Mouse (Mus musculus) gastrocnemius, postnatal 4 days (tissue): ENCODE results near the gene Rapgef5. TPM values are rescaled to one million over a fixed set of nuclear protein-coding genes. Genes with fewer than 3 reads are reported as not detected.

Experiments
- DNase-seq, 2 experiments: peaks; one replicate each; pipeline ENCODE4 v3.0.0; 2021 to 2022; ENCODE audit warnings: low spot score in 2 of 2, mixed read lengths in 2 of 2
- total RNA-seq, 2 experiments: library from RNA; stranded (reverse); gene quantifications; 2 replicates each; pipeline ENCODE4 v1.2.3; 2021

Rapgef5 gene
- total RNA-seq, 2 experiments from 2014 or later, result 13.9 to 15.5 TPM

DNA sequence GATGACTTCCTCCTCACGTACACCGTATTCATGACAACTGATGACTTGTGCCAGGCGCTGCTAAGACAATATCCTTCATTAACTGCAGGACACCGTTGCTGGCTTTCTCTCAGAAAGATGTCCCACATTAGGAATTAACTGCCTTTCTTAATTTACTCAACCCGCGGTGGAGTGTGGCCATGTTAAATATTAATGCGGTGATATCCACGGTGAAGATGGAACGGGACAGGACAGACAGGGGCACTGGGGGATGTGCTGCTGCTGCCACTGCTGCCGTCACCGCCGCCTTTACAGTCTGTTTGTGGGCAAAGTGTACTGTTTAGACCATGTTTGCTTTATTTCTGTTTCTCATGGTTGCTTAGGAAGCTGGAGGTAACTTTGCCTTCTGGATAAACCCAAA is 193.0 kb downstream of the Rapgef5 start:
- no peak for DNase-seq

DNA sequence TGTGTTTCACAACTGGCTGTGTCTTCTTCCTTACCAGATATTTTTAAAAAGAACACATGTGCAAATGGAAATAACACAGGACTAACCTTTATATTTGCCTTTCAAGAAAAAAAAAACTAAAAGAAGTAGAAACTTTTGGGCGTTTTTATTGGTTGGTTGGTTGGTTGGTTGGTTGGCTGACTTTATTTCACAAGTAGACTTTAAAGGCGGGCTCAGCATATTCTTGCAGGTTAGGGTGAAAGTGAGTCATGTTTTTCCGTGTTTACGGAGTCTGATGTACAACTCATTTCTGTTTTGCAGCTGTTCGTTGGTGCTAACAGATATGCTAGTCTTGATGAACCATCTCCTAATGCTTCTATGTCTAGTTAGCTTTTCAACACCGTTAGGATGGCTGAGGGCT is 196.2 kb downstream of the Rapgef5 start:
- DNase-seq, result no peak

DNA sequence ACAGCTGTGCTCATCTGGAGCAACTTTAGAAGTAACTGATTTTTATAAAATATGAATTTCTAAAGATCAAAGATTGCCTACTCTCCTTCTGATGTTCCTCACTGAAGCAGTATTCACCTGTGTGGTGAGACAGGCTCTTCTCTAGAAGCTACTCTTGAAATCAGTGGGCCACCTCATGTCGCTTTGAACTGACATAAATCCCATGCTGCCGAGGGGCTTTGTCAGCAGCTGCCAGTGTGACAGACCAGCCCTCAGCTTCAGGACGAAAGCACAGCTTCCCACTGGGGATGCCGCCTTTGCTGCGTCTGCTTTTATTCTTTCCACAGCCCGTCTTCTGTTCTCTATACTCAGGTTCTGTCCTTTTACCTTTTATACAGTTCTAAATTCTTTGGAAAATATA is 197.3 kb downstream of the Rapgef5 start:
- DNase-seq, result no peak

DNA sequence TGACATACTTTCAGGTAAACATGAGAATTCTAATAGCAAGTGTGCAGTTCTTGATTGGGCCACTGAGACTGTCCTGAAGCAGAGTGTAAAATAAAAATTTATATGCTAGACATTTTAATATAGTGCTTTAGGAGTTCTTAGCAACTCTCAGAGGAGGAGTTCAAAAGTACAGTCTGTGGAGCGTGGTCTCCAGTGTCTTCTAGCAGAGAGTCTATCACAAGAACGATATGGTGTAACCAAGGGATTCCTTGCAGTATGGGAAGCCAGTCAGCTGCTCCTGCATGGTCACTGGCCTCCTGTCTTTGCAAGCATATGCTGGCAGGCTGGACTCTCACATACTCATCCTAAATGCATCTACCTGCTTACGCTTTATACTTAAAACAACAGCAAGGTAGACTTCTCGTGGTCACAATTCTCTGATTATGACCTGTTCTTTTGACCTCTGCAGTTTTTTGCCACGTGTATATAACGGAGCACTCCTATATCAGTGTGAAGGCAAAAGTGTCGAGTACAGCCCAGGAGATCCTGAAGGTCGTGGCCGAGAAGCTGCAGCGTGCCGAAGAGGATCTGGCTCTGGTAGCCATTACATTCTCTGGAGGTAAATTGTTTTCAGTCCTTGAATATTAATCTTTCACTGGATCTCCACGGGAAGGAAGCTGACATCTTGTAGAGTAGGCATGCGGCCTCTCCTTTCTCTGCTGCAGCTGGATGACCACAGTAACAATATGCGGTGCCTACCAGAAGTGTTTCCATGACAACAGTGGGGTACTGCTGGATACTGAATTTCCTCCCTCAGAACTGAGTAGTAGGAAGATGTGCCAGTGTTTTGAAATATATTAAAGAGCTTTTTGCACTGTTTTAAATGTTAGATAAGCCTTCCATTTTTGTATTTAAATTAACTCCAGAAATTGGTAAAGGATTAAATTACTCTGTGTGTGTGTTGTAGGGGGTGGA is 204.8 kb downstream of the Rapgef5 start:
- DNase-seq, result no peak

DNA sequence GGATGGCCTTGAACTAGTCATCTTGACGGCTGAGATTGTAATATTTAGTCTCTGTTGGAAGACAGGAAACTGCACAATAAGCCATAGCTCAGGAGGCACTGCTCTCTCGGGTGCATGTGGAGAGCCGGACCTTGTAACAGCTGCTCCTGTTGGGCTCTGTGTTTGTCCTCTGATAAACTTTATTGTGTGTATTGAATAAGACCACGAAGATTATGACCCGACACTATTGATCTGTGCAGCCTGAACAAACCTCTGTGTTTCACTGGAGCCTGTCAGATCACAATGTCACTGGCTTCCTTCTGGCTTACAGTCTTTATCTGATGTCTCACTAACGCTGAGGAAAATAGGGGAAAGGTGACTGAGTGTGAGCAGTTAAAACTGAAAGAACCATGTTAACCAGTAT is 205.5 kb downstream of the Rapgef5 start:
- no peak for DNase-seq

DNA sequence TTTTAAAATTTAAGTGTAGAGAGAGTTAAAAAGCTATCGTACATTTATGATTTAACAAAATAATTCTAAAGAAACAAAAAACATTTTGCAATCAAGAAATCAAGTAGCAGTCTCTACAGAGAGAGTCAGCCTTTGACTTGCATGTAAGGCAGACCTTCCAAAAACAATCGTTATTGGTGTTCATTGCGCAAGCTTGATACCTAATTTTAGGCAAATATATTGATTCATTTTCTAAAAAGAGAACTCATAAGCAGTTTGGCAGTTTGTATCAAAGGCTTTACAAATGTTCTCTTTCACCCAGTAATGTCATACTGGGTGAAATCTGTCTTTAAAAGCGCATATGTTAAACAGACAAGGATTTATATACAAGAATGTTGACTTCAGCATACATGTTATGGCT is 208.7 kb downstream of the Rapgef5 start:
- no peak for DNase-seq

DNA sequence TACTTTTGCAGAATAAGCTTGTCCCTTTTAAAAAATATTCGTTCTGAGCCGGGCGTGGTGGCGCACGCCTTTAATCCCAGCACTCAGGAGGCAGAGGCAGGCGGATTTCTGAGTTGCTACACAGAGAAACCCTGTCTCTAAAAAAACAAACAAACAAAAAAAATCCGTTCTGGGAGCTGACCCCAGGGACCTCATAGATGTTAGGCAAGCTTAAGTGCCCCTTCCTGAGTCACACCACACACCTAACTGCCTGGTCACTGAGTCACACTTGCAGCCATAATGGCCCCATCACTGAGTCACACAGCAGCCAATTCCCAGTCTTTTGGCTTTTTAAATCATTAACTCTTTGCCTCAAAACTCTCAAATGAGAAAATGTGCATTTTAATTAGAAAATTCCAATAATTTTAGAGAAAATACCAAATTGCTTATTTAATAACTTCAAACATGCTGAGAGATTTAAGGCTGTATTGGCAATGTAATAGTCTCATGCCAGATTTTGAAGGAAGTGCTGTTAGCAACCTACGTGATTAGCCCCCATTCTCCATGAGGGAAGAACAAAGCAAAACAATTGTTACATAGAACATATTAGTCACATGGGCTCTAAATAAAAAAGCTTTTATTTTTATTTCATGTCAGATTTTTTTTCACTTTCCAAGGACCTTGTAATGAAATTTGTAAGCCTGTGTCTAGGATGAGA is 211.3 kb downstream of the Rapgef5 start:
- DNase-seq, result no peak

DNA sequence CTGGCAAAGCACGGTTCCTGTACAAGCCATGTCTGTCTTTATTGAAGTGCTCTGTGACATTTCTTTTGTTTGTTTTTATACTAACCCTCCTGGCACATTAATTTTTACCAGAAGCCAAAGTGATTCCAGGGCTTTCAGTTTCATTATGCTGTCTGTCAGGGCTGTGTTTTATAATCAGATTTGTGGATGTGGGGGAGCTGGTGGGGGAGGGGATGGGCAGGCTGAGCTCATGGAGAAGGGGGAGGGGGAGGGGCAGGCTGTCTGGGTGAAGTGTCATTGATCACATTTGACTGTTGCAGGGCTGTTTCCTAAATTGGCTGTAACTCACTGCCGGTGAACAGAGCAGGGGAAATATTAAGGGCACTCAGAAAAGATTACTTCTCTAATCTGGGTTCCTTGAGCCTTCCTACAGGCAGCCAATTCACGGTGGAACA is 211.9 kb downstream of the Rapgef5 start:
- no peak for DNase-seq

DNA sequence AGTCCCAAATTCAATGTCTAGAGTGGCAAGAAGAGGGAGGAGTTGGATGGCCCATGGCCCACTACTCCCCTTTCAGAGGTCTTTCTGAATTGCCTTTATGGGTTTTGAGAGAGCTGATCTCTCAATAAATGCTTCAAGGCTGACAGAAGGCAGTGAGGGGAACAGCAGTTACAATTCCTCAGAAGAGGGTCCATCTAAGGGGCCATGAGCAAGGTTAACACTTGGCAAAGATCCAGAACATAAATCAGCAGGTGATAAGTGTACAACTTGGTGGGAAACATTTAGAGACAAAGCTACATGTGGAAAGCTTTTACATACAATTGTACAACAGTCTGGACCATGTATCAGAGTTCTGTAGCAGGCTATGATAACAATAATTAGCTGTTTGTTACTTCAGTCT is 217.3 kb downstream of the Rapgef5 start:
- no peak for DNase-seq

DNA sequence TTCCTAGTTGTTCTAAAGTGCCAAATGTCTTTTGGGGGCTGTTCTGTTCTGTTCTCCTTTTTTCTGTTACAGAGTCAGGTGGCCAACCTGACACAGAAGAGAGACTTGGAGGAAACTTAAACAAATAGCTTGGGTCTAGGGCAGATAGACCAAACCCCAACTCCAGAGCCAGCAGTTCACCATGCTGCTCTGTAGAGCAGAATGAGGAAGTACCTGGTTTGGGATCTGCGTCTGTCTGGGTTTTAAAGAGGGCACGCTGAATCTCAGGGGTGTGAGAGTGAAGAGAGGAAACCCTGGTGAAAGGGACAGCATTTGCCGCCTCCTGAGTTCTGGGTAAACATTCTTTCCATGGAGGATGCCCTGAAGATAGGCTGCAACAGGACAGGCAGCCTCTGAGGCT is 219.9 kb downstream of the Rapgef5 start:
- no peak for DNase-seq

DNA sequence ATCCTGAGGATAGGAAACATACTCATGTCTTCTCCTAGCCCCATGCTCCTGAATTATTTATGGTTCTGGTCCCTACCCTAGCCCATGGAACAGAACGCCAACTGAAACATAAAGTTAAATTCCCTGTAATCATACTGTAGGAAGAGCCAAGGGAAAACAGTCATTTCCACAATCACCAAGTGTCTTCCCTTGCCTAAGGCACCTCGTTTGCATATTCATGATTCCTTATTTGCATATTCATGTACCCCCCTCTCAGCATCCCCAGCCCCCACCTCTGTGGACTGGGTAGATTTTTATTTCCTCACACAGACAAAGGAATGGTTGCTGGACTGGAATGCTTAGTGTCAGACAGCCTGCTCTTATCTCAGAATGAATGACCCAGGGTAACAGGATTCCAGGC is 220.6 kb downstream of the Rapgef5 start:
- no peak for DNase-seq

DNA sequence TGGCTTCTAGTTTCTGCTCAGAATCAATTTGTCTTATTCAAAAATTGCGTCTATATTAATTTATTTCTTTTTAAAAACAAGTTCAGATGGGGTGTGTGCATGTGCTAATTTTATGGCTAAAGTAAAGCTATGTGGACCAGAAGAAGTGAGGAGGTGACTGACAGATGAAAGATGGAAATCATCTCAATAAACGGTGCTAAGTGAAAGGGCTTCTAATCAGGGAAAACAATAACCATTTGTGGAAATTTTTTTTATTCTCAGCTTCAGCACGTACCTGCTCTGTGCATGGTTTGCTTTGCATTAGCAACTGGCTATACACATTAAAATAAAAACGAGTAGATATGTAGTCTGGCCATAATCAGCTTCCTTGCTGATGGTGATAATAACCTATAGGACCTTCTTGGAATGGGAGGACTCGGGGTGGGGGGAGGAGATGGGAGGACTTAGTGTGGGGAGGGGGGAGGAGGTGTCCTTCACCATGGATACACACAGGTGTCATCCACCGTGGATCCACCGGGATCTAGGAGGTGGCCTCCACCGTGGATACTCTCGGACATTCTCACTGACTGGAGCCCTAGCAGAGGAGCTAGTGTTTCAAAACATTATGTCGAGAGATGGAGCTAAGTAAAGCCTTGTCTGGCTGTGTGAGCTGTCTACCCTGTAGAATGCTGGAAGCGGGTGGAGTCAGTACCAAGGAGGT is 221.2 kb downstream of the Rapgef5 start:
- no peak for DNase-seq

DNA sequence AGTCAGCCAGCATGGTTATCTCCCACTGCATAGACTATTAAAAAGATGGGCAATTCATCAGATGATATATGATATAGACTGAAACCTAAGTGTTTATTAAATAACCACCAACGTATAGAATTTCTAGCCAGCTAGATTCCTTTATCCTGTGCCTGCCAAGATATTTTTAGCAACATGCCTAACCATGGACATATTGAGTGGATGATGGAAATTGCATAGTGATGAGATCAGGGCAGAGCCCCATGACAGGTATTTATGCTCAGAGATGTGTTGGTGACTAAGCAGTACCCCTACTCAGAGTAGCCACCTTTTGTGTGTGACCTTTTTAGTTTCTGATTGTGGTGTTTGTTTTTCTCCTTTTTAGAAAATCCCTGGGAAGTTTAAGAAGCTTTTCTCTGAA is 226.2 kb downstream of the Rapgef5 start:
- DNase-seq, result no peak

DNA sequence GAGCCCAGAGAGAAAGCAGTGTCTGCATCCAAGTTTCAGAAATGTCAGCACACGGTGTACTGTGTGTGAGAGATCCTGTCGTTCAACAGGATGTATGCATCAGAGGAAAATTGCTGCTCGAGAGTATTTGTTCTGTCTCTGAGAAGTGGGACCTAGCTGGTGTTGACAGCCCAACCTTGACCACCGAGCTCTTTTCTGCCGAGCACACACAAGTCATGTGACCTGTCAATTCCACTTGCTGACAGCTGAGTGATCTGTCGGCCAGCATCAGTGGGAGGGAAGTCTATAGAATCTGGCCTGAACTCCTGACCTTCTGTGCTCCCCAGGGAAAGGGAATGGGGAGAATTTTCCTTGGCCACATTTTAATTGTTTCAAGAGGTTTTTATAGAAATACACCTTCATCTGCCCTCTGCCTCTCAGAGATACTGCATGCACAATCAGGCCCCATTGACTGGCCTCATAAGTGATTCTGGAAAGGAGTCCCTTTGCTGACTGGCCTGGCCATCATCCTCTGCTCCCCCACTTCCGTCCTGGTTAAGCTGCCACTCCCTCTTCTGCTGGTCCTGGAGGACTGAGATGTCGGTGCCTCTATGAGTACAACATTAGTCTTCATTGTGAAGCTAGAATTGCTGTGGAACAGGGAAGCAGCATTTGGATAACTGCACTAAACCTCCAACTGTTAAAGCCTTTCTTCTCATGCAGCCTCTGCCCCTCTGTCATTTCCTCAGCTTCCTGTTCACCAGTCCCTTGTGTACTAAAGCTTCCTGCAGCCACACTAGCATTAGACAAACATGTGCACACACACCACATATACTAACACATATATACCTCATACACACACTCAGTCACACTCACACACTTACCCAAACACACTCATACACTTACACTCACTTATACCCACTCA is 228.6 kb downstream of the Rapgef5 start:
- no peak for DNase-seq

DNA sequence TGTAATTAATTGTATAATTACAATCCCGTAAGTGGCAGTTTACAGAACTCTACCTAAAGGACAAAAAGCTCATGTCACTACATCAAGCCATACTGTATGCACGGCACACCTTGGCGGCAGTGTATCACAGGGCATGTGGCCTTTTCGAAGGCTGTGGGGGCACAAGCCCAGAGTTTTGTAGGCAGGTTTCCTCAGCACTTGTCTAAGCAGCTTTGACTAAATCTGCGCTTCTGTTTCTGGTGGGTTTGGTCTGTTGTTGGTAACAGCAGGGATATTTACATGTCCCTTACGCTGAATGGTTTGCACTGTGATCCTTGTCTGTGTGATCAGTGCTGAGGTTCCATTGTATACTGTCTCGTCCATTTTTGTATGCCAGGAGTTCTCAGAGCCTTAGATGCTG is 230.3 kb downstream of the Rapgef5 start:
- no peak for DNase-seq

DNA sequence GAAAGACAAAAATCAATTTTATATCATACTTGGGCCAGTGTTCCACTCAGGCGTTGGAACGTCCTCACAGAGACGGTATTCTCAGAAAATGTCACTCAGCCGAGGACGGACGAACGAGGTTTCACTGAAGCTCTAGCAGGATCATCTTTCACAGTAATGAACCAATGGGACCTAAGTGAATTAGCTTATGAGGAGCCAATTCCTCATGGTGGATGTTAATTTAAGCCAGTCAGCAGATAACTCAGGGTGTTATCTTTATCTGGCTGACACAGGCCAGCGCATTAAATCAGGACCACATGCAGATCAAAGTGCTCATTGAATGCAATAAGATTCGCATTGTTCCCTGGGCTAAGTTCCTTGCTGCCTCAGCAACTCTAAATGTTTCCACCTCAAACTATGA is 234.8 kb downstream of the Rapgef5 start:
- no peak for DNase-seq

DNA sequence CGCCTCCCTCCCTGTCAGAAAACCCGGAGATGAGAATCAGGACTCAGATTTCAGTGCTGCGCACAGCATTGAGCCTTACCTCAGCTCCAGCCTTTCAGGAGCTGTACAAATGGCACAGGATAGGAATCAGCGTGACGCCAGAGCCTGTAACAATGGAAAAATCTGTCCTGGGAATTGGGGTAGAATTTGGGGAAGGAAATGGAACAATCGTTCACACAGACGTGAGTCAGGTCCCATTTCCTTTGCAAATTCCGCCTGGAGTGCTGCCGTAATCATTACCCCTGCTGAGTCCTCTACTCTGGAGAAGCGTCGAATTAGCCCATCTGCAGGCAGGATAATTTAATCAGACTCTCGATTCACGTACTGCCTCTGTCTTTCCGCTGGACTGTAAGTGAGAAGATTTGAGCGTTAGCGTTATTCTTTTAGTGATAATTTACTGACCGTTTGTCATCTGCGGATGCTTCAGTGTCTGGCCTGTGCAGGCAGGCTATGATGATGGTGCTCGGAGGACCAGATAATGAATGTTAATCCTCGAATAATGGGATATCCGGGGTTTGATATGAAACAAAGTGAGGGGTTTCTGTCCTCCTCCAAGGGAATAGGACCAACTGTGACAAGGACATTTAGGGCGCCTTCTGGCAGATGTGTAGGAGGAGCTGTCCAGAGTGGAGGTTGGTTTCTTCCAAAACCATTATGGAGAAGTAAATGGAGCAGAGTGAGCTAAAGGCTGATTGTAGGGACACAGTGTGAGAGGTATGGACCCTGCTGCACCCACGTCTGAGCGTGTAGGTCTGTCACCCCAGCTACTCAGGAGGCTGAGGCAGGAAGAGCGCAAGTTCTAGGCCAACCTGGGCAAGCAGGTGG is 235.5 kb downstream of the Rapgef5 start:
- no peak for DNase-seq

DNA sequence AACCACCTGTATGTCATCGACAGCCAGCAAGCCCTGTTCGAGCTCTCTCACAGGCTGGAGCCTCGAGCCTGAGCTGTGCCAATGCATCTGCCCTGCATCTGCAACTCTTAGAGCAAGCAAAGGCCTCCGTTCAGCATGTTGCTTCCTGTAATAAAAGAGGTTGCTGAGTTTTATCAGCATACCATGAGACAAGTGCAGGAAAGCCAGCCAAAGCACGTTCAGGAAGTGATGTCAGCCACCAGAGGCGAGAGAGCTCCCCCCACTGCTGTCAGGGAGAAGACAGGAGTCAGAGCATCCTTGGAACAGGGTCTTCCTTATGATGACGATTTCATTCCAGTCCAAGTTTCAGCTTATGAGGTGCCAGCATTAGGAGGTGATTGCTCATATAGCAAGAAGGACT is 239.7 kb downstream of the Rapgef5 start:
- DNase-seq, result no peak

DNA sequence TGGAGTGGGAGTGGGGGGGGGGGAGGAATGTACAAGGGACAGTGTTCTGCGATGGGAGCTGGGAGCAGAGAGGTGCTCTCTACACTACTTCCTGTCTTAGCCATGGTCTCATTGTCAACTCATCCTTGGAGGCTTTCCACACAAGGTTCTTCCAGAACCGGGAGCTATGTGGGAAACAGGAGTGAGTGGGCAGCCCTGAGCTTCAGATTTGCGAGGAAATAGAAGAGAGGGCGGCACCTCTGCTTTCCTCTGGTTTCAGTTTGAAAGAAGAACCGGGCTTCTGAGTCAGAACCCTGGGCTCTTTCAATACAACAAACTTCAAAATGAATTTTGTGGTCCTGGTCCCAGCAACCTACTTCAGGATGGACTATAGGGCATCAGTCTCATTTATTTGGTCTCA is 244.1 kb downstream of the Rapgef5 start:
- no peak for DNase-seq

DNA sequence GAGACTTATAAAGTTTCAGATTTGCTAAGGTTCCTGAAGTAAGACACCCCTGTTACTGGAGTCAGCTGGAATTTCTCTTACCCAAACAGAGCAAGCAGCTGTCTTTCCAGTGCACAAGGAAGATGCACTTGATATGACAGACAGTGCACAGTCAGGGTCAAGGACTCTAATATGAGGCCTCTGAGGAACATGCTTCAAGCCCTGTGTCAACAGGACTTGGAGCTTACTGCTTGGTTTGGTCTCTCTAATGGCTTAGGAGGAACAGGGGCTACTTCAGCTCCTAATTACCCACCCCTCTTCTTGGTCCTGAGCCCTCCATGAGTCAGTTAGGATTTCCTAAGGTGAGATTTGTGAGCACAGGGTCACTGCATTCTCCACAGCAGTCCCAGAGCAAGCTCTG is 244.6 kb downstream of the Rapgef5 start:
- no peak for DNase-seq
